Mouse (Mus musculus) mouse embryonic stem cell (cell line): ENCODE measurements around the gene Gdf2.

Experiments used
- in situ Hi-C, 2 experiments: fragments of 300-500 bp; cut with MboI; formaldehyde crosslinking; loops; 1 replicate in 1 of 2; 3 replicates in 1 of 2; pipeline ENCODE4 v1.14.3; 2019 to 2020; ENCODE audit warnings: low sequenced_read_pairs in 2 of 2, low pct_unique_long_range_greater_than_20kb in 1 of 2, mixed read lengths in 1 of 2; ENCODE audit not compliant: unreplicated experiment in 1 of 2

The Gdf2 gene

GRCm38 (mm10) chr14:33952233-33952981 is 11.6 kb downstream of the Gdf2 start:
- in situ Hi-C loops: no loop called here

GRCm38 (mm10) chr14:33953761-33954160 is 12.9 kb downstream of the Gdf2 start, which contains the start of gene Rbp3:
Gene Rbp3 (plus strand): TSS chr14:33954003.
- in situ Hi-C loops: no loop called here

GRCm38 (mm10) chr14:33956055-33956454 is 15.2 kb downstream of the Gdf2 start:
- in situ Hi-C loops: no loop called here

- in situ Hi-C loops: no loop called here
Measured at GRCm38 (mm10) chr14:33958186-33958585, 17.3 kb downstream of the Gdf2 start.

GRCm38 (mm10) chr14:33958841-33959240 is 18.0 kb downstream of the Gdf2 start:
- in situ Hi-C loops: no loop called here

GRCm38 (mm10) chr14:33959341-33959740 is 18.5 kb downstream of the Gdf2 start:
- in situ Hi-C loops: no loop called here

GRCm38 (mm10) chr14:33965675-33966074 is 24.8 kb downstream of the Gdf2 start:
- in situ Hi-C loops: no loop called here

GRCm38 (mm10) chr14:33972679-33973078 is 31.8 kb downstream of the Gdf2 start:
- in situ Hi-C loops: no loop called here

GRCm38 (mm10) chr14:33974752-33975151 is 33.9 kb downstream of the Gdf2 start:
- in situ Hi-C loops: no loop called here

GRCm38 (mm10) chr14:33977748-33978147 is 36.9 kb downstream of the Gdf2 start:
- in situ Hi-C loops: no loop called here

GRCm38 (mm10) chr14:33978604-33979059 is 37.8 kb downstream of the Gdf2 start, which contains the start of gene Zfp488:
Gene Zfp488 (minus strand): TSS chr14:33978764.
- in situ Hi-C loops: no loop called here

- in situ Hi-C loops: no loop called here
Measured at GRCm38 (mm10) chr14:33989201-33989600, 48.4 kb downstream of the Gdf2 start.

- in situ Hi-C loops: no loop called here
Measured at GRCm38 (mm10) chr14:33991971-33992370, 51.1 kb downstream of the Gdf2 start.

GRCm38 (mm10) chr14:33993051-33993450 is 52.2 kb downstream of the Gdf2 start:
- in situ Hi-C loops: no loop called here

- in situ Hi-C loops: no loop called here
Measured at GRCm38 (mm10) chr14:33993521-33994289, 52.9 kb downstream of the Gdf2 start.
